Mouse (Mus musculus) lung, embryonic 14.5 days (tissue): Measurements from ENCODE around the gene Syt3. TPM values are rescaled to one million over a fixed set of nuclear protein-coding genes. Genes with fewer than 3 reads are reported as not detected.

Experiments used
- ATAC-seq: fragments of 200-750 bp; cut with Nextera tagmentation; 2 replicates; pipeline ENCODE4 v1.8.0; 2017; ENCODE audit warnings: mild to moderate bottlenecking, moderate TSS enrichment, moderate library complexity; ENCODE audit not compliant: insufficient read depth
- DNase-seq: peaks from one replicate; pipeline ENCODE4 v3.0.0-alpha.2; 2015
- H3K27ac ChIP-seq: fragments of 300-500 bp; sonication (generic); 2 replicates; pipeline ENCODE4 v1.5.1; 2014; ENCODE audit warnings: low read depth, mild to moderate bottlenecking, moderate library complexity
- H3K27me3 ChIP-seq: fragments of 300-500 bp; sonication (generic); 2 replicates; pipeline ENCODE4 v1.6.1; 2014; ENCODE audit warnings: low read length, control low read depth; ENCODE audit not compliant: insufficient read depth
- H3K36me3 ChIP-seq: fragments of 300-500 bp; sonication (generic); 2 replicates; pipeline ENCODE4 v1.6.1; 2014; ENCODE audit warnings: control low read depth; ENCODE audit not compliant: insufficient read depth
- H3K4me1 ChIP-seq: fragments of 300-500 bp; sonication (generic); 2 replicates; pipeline ENCODE4 v1.6.1; 2014; ENCODE audit warnings: antibody characterized with exemption, control low read depth; ENCODE audit not compliant: insufficient read depth
- H3K4me2 ChIP-seq: fragments of 300-500 bp; sonication (generic); 2 replicates; pipeline ENCODE4 v1.6.1; 2014; ENCODE audit warnings: mild to moderate bottlenecking
- H3K4me3 ChIP-seq: fragments of 300-500 bp; sonication (generic); 2 replicates; pipeline ENCODE4 v1.5.1; 2014; ENCODE audit warnings: low read depth, low read length
- H3K9ac ChIP-seq: fragments of 300-500 bp; sonication (generic); 2 replicates; pipeline ENCODE4 v1.6.1; 2014
- H3K9me3 ChIP-seq: fragments of 300-500 bp; sonication (generic); 2 replicates; pipeline ENCODE4 v1.6.1; 2016; ENCODE audit warnings: low read depth, low read length, control low read depth
- CTCF ChIP-seq: IDR thresholded peaks from 2 replicates; pipeline ENCODE4 v1.5.1; 2016; ENCODE audit warnings: antibody characterized with exemption, low read depth
- WGBS: fragments of 180-500 bp; shearing (Covaris S2); extraction: QIAGEN DNeasy Blood & Tissue Kit; methylation state at CpG from one replicate; pipeline ENCODE4 v1.1.7; 2014; 5-methylcytosine and 5-hydroxymethylcytosine counted together
- polyA plus RNA-seq: library from polyadenylated mRNA; unstranded; fragments of >200 nt; fragmentation: Nextera tagmentation; extraction: Ambion mirVana; gene quantifications from 2 replicates; pipeline ENCODE4 v1.2.1, GENCODE M21; 2014

Syt3 gene
- polyA plus RNA-seq, 1 experiment from 2014 or later: 2.0 TPM

- ATAC-seq (no peak), DNase-seq (peak; percentile 34)
- WGBS: 14% methylated on average over 5 of the region's 5 CpGs
- TF ChIP-seq CTCF: no peak
- Histone ChIP-seq H3K9ac (no peak overlapping the region), H3K4me2 (peak overlapping the region; percentile 51), H3K9me3 (no peaks in the 10 kb centered on the region), H3K4me3 (no peak overlapping the region), H3K36me3 (no peaks in the 10 kb centered on the region), H3K4me1 (peaks cover 14% of the 10 kb centered on the region), H3K27ac (no peak overlapping the region), H3K27me3 (peaks cover 73% of the 10 kb centered on the region)
Measured at GRCm38 (mm10) chr7:44358012-44358411, 25.9 kb upstream of the Syt3 start.

- Histone ChIP-seq H3K27ac (peak overlapping the region; percentile 36; the same call in 1 of the 2 replicates), H3K9me3 (no peaks in the 10 kb centered on the region), H3K4me1 (peaks cover 14% of the 10 kb centered on the region), H3K4me3 (peak overlapping the region; percentile 43), H3K27me3 (peaks cover 63% of the 10 kb centered on the region), H3K9ac (peak overlapping the region; percentile 55), H3K4me2 (peak overlapping the region; percentile 82), H3K36me3 (no peaks in the 10 kb centered on the region)
- 4% methylated on average over 23 of the region's 26 CpGs for WGBS
- ATAC-seq: 0 out of 2 replicates have a peak, but pooled peaks have one; percentile 4
- no peak for TF ChIP-seq CTCF
- DNase-seq: no peak
Measured at GRCm38 (mm10) chr7:44358886-44359654, 24.8 kb upstream of the Syt3 start.

- DNase-seq: peak; percentile 95
- peak overlapping the region; percentile 43 for H3K4me3 ChIP-seq
- no peaks in the 10 kb centered on the region for H3K9me3 ChIP-seq
- 0 out of 2 replicates have a peak, but pooled peaks have one; percentile 8 for TF ChIP-seq CTCF
- H3K27me3 ChIP-seq: peaks cover 52% of the 10 kb centered on the region
- peak overlapping the region; percentile 36; the same call in 1 of the 2 replicates for H3K27ac ChIP-seq
- WGBS: under 1% methylated on average over 54 of the region's 54 CpGs
- peak; percentile 55 for ATAC-seq
- peak overlapping the region; percentile 82 for H3K4me2 ChIP-seq
- H3K9ac ChIP-seq: peak overlapping the region; percentile 43; the same call in 1 of the 2 replicates
- H3K4me1 ChIP-seq: peaks cover 14% of the 10 kb centered on the region
- no peaks in the 10 kb centered on the region for H3K36me3 ChIP-seq
Measured at GRCm38 (mm10) chr7:44359908-44360672, 23.8 kb upstream of the Syt3 start.

- peak; percentile 14; the same call in 1 of the 2 replicates for ATAC-seq
- peak overlapping the region; percentile 12; the same call in 1 of the 2 replicates for H3K27ac ChIP-seq
- H3K4me2 ChIP-seq: peak overlapping the region; percentile 82
- H3K4me1 ChIP-seq: peaks cover 14% of the 10 kb centered on the region
- H3K27me3 ChIP-seq: peaks cover 45% of the 10 kb centered on the region
- no peak for DNase-seq
- H3K4me3 ChIP-seq: peak overlapping the region; percentile 43; the same call in 1 of the 2 replicates
- H3K9ac ChIP-seq: no peak overlapping the region
- WGBS: 7% methylated on average over 21 of the region's 21 CpGs
- no peaks in the 10 kb centered on the region for H3K36me3 ChIP-seq
- no peaks in the 10 kb centered on the region for H3K9me3 ChIP-seq
- peak; percentile 13; the same call in 1 of the 2 replicates for TF ChIP-seq CTCF
Measured at GRCm38 (mm10) chr7:44360792-44361301, 23.1 kb upstream of the Syt3 start.

GRCm38 (mm10) chr7:44372678-44373077 is 11.2 kb upstream of the Syt3 start:
- WGBS: 88% methylated on average over 8 of the region's 8 CpGs

GRCm38 (mm10) chr7:44373460-44373859 is 10.4 kb upstream of the Syt3 start:
- TF ChIP-seq CTCF: no peak
- no peak for DNase-seq
- no peaks in the 10 kb centered on the region for H3K36me3 ChIP-seq
- 14% methylated on average over 7 of the region's 7 CpGs for WGBS
- H3K9me3 ChIP-seq: no peaks in the 10 kb centered on the region
- H3K27ac ChIP-seq: no peak overlapping the region
- no peaks in the 10 kb centered on the region for H3K27me3 ChIP-seq
- H3K9ac ChIP-seq: no peak overlapping the region; the same call in 1 of the 2 replicates
- ATAC-seq: no peak
- H3K4me1 ChIP-seq: peaks cover 5% of the 10 kb centered on the region; the same call in 1 of the 2 replicates
- peak overlapping the region; percentile 55 for H3K4me3 ChIP-seq
- H3K4me2 ChIP-seq: peak overlapping the region; percentile 84

More at GRCm38 (mm10) chr7:44372678-44373077, 11.2 kb upstream of the Syt3 start:
- no peaks in the 10 kb centered on the region for H3K36me3 ChIP-seq
- H3K9ac ChIP-seq: no peak overlapping the region
- no peak overlapping the region for H3K27ac ChIP-seq
- H3K27me3 ChIP-seq: no peaks in the 10 kb centered on the region
- no peak overlapping the region for H3K4me2 ChIP-seq
- no peak for TF ChIP-seq CTCF
- H3K9me3 ChIP-seq: no peaks in the 10 kb centered on the region
- no peak for ATAC-seq
- H3K4me1 ChIP-seq: 0 out of 2 replicates have a peak, but pooled peaks cover 4% of the 10 kb centered on the region
- H3K4me3 ChIP-seq: no peak overlapping the region
- no peak for DNase-seq
